ENCODE assay signal across 8 mouse cellular contexts in genomic region chr4:126096464-126097111, GRCm38 (mm10). TPM values are rescaled to one million over a fixed set of nuclear protein-coding genes. Genes with fewer than 3 reads are reported as not detected.
DNase-seq lines count a peak whose midpoint lies in the region; ATAC-seq lines count a peak whose summit lies in the region.

Lsm10 (plus strand) TSS chr4:126096623.

- peak; percentile 97 for DNase-seq in CD4-positive helper T cell, adult 2 months (ENCODE audit: low read depth, low spot score)
- peak; percentile 93 for DNase-seq in brain, embryonic 18.5 days (ENCODE audit: low read depth, low spot score)
- DNase-seq in kidney, postnatal 10 days, result peak; percentile 97
- peak; percentile 92 to 94 for DNase-seq in natural killer cell, adult 2 months (ENCODE audit: low spot score in 2 of 2)

- peaks cover 19% of the 10 kb centered on the region for H3K36me3 ChIP-seq in heart, embryonic 13.5 days
- H3K36me3 ChIP-seq in liver, embryonic 12.5 days, result peaks cover 13% of the 10 kb centered on the region
- H3K36me3 ChIP-seq in stomach, embryonic 15.5 days, result no peaks in the 10 kb centered on the region

- no peaks in the 10 kb centered on the region for H3K27me3 ChIP-seq in heart, embryonic 13.5 days (replicated peaks)
- no peaks in the 10 kb centered on the region for H3K27me3 ChIP-seq in liver, embryonic 12.5 days (replicated peaks)
- no peaks in the 10 kb centered on the region for H3K27me3 ChIP-seq in stomach, embryonic 15.5 days (replicated peaks)

- peaks cover 44% of the 10 kb centered on the region for H3K4me1 ChIP-seq in heart, embryonic 13.5 days
- H3K4me1 ChIP-seq in liver, embryonic 12.5 days, result peaks cover 49% of the 10 kb centered on the region
- peaks cover 13% of the 10 kb centered on the region; the same call in 1 of the 2 replicates for H3K4me1 ChIP-seq in stomach, embryonic 15.5 days

- WGBS in heart, embryonic 13.5 days, result 2% methylated on average over 37 of the region's 37 CpGs
- 1% methylated on average over 36 of the region's 37 CpGs for WGBS in liver, embryonic 12.5 days (ENCODE audit: insufficient replicate concordance)
- WGBS in stomach, embryonic 15.5 days, result 2% methylated on average over 37 of the region's 37 CpGs

- peak within 1 kb of the TSS; percentile 82 for H3K4me3 ChIP-seq in heart, embryonic 13.5 days
- H3K4me3 ChIP-seq in liver, embryonic 12.5 days, result peak within 1 kb of the TSS; percentile 72
- peak within 1 kb of the TSS; percentile 76 for H3K4me3 ChIP-seq in stomach, embryonic 15.5 days (replicated peaks)

- H3K4me2 ChIP-seq in heart, embryonic 13.5 days, result peak within 1 kb of the TSS; percentile 80
- peak within 1 kb of the TSS; percentile 87 for H3K4me2 ChIP-seq in liver, embryonic 12.5 days
- peak within 1 kb of the TSS; percentile 66 for H3K4me2 ChIP-seq in stomach, embryonic 15.5 days

- peak; percentile 99 for ATAC-seq in erythroid progenitor cell, adult 5-6 weeks (replicated peaks; ENCODE audit: low FRiP score, poor library complexity, severe bottlenecking)
- peak; percentile 96 for ATAC-seq in heart, embryonic 13.5 days (ENCODE audit: extremely low read depth, insufficient number of reproducible peaks, low FRiP score, low TSS enrichment)
- ATAC-seq in liver, embryonic 12.5 days, result peak; percentile 98
- ATAC-seq in stomach, embryonic 15.5 days (ENCODE audit: insufficient read depth, low FRiP score, low read depth), result peak; percentile 99

- peak within 1 kb of the TSS; percentile 88 for H3K9ac ChIP-seq in heart, embryonic 13.5 days
- peak within 1 kb of the TSS; percentile 80 for H3K9ac ChIP-seq in liver, embryonic 12.5 days
- peak within 1 kb of the TSS; percentile 56; the same call in 1 of the 2 replicates for H3K9ac ChIP-seq in stomach, embryonic 15.5 days

- peak within 1 kb of the TSS; percentile 73 for H3K27ac ChIP-seq in heart, embryonic 13.5 days (replicated peaks)
- H3K27ac ChIP-seq in liver, embryonic 12.5 days, result peak within 1 kb of the TSS; percentile 77
- H3K27ac ChIP-seq in stomach, embryonic 15.5 days, result peak within 1 kb of the TSS; percentile 77

- H3K9me3 ChIP-seq in heart, embryonic 13.5 days, result no peaks in the 10 kb centered on the region
- H3K9me3 ChIP-seq in liver, embryonic 12.5 days (replicated peaks), result no peaks in the 10 kb centered on the region
- no peaks in the 10 kb centered on the region for H3K9me3 ChIP-seq in stomach, embryonic 15.5 days

RNA-seq across cellular contexts. Expression of gene Lsm10, which starts in this region (rescaled TPM):
- total RNA-seq in erythroid progenitor cell, adult 5-6 weeks (2015; ENCODE audit: low replicate concordance), result 18.0 and 73.2 TPM in 2 replicates
- total RNA-seq in erythroid progenitor cell, adult 5-6 weeks (2017; ENCODE audit: low replicate concordance), result 2.2 and 4.1 TPM in 2 replicates
- 35.2 and 48.6 TPM in 2 replicates for polyA plus RNA-seq in heart, embryonic 13.5 days (2015; fragmentation: Nextera tagmentation; extraction: Ambion mirVana)
- 34.5 and 36.7 TPM in 2 replicates for polyA plus RNA-seq in liver, embryonic 12.5 days (2016; fragmentation: Nextera tagmentation; extraction: Ambion mirVana)
- 46.7 and 48.0 TPM in 2 replicates for polyA plus RNA-seq in stomach, embryonic 15.5 days (2015; fragmentation: Nextera tagmentation; extraction: Ambion mirVana)

Comparison
In these comparisons a context has a peak if more than half of its experiments do, and no peak if none do; other contexts are left out.
1. Peak in every context shown above with its lines: DNase-seq, ATAC-seq, H3K4me3 ChIP-seq and H3K27ac ChIP-seq.